Mouse (Mus musculus) adipocyte (in vitro differentiated cells): Measurements from ENCODE around the gene Dnaja2.

Source experiments
- DNase-seq: peaks from one replicate; pipeline ENCODE4 v3.0.0-alpha.2; 2016; ENCODE audit warnings: low spot score

Dnaja2 gene

GRCm38 (mm10) chr8:85555181-85556145 is at the start of gene Dnaja2:
Dnaja2 (minus strand) TSS chr8:85555344.
- peak; percentile 85 for DNase-seq

- DNase-seq: no peak
Observed at GRCm38 (mm10) chr8:85604201-85604600, 49.1 kb upstream of the Dnaja2 start.

GRCm38 (mm10) chr8:85603203-85603895 is 48.2 kb upstream of the Dnaja2 start:
- DNase-seq: peak; percentile 80

GRCm38 (mm10) chr8:85602737-85603136 is 47.6 kb upstream of the Dnaja2 start:
- no peak for DNase-seq

GRCm38 (mm10) chr8:85601741-85602140 is 46.6 kb upstream of the Dnaja2 start:
- DNase-seq: no peak

- no peak for DNase-seq
Observed at GRCm38 (mm10) chr8:85597413-85598191, 42.5 kb upstream of the Dnaja2 start.

- peak; percentile 29 for DNase-seq
Observed at GRCm38 (mm10) chr8:85595391-85595790, 40.2 kb upstream of the Dnaja2 start.

GRCm38 (mm10) chr8:85594983-85595382 is 39.8 kb upstream of the Dnaja2 start:
- no peak for DNase-seq

GRCm38 (mm10) chr8:85593324-85593723 is 38.2 kb upstream of the Dnaja2 start:
- DNase-seq: no peak

GRCm38 (mm10) chr8:85591532-85591931 is 36.4 kb upstream of the Dnaja2 start:
- DNase-seq: no peak

- DNase-seq: no peak
Observed at GRCm38 (mm10) chr8:85590258-85590657, 35.1 kb upstream of the Dnaja2 start.

- no peak for DNase-seq
Observed at GRCm38 (mm10) chr8:85588596-85588995, 33.5 kb upstream of the Dnaja2 start.

GRCm38 (mm10) chr8:85577666-85578065 is 22.5 kb upstream of the Dnaja2 start:
- DNase-seq: no peak

GRCm38 (mm10) chr8:85573972-85574496 is 18.9 kb upstream of the Dnaja2 start:
- peak; percentile 64 for DNase-seq

- no peak for DNase-seq
Observed at GRCm38 (mm10) chr8:85570466-85570865, 15.3 kb upstream of the Dnaja2 start.

GRCm38 (mm10) chr8:85567801-85568200 is 12.7 kb upstream of the Dnaja2 start:
- no peak for DNase-seq

GRCm38 (mm10) chr8:85565186-85565585 is 10.0 kb upstream of the Dnaja2 start:
- DNase-seq: no peak

- DNase-seq: no peak
Observed at GRCm38 (mm10) chr8:85563336-85563735, 8.2 kb upstream of the Dnaja2 start.

- no peak for DNase-seq
Observed at GRCm38 (mm10) chr8:85559966-85560365, 4.8 kb upstream of the Dnaja2 start.

GRCm38 (mm10) chr8:85559201-85559600 is 4.1 kb upstream of the Dnaja2 start:
- DNase-seq: no peak

- DNase-seq: peak; percentile 69
Observed at GRCm38 (mm10) chr8:85557601-85557986, 2.5 kb upstream of the Dnaja2 start.

GRCm38 (mm10) chr8:85556986-85557600 is 1.9 kb upstream of the Dnaja2 start:
- peak; percentile 31 for DNase-seq
